Mouse (Mus musculus): ENCODE results near the gene Irak2. TPM values are rescaled to one million over a fixed set of nuclear protein-coding genes. Genes with fewer than 3 reads are reported as not detected.
"Not testable (repeated sequence)": the region's sequence is repeated elsewhere in the genome, so short reads cannot be mapped to it uniquely, and the experiment has no call there.

The Irak2 gene
- total RNA-seq, 2 experiments from 2014 or later: 15.0 TPM

- DNase-seq (ENCODE audit: low spot score in 2 of 2): no peak
Observed at GRCm38 (mm10) chr6:113695203-113695602, 56.9 kb downstream of the Irak2 start.

GRCm38 (mm10) chr6:113695766-113696355 lies 57.6 kb downstream of the Irak2 start:
- no peak for DNase-seq (ENCODE audit: low spot score in 2 of 2)

GRCm38 (mm10) chr6:113696582-113697221 lies 58.4 kb downstream of the Irak2 start, which contains the start of gene Tatdn2:
Gene Tatdn2, plus strand, starts transcription at chr6:113697050.
- peak; percentile 93 to 95 for DNase-seq (ENCODE audit: low spot score in 2 of 2)

GRCm38 (mm10) chr6:113697222-113698205 lies 59.2 kb downstream of the Irak2 start:
- peak; percentile 31 to 42 for DNase-seq (ENCODE audit: low spot score in 2 of 2)

- no peak for DNase-seq (ENCODE audit: low spot score in 2 of 2)
Observed at GRCm38 (mm10) chr6:113712718-113713117, 74.5 kb downstream of the Irak2 start.

- DNase-seq (ENCODE audit: low spot score in 2 of 2): not testable (repeated sequence)
Observed at GRCm38 (mm10) chr6:113713389-113713788, 75.1 kb downstream of the Irak2 start.

- no peak for DNase-seq (ENCODE audit: low spot score in 2 of 2)
Observed at GRCm38 (mm10) chr6:113714276-113714675, 76.0 kb downstream of the Irak2 start.

GRCm38 (mm10) chr6:113714797-113715196 lies 76.5 kb downstream of the Irak2 start:
- DNase-seq (ENCODE audit: low spot score in 2 of 2): no peak

- no peak for DNase-seq (ENCODE audit: low spot score in 2 of 2)
Observed at GRCm38 (mm10) chr6:113717541-113717940, 79.3 kb downstream of the Irak2 start.

GRCm38 (mm10) chr6:113719878-113720277 lies 81.6 kb downstream of the Irak2 start, which contains the start of gene Ghrl:
Gene Ghrl, minus strand, starts transcription at chr6:113719880.
- no peak for DNase-seq (ENCODE audit: low spot score in 2 of 2)

- DNase-seq (ENCODE audit: low spot score in 2 of 2): no peak
Observed at GRCm38 (mm10) chr6:113721061-113721460, 82.8 kb downstream of the Irak2 start.

GRCm38 (mm10) chr6:113728181-113728580 lies 89.9 kb downstream of the Irak2 start:
- DNase-seq (ENCODE audit: low spot score in 2 of 2): no peak

GRCm38 (mm10) chr6:113731296-113731695 lies 93.0 kb downstream of the Irak2 start:
- DNase-seq (ENCODE audit: low spot score in 2 of 2): no peak

GRCm38 (mm10) chr6:113737318-113738046 lies 99.2 kb downstream of the Irak2 start:
- DNase-seq (ENCODE audit: low spot score in 2 of 2): no peak

GRCm38 (mm10) chr6:113740236-113741217 lies 102.3 kb downstream of the Irak2 start, which contains the start of gene Sec13:
Gene Sec13, minus strand, starts transcription at chr6:113740743.
- DNase-seq (ENCODE audit: low spot score in 2 of 2): peak; percentile 94 to 95

- DNase-seq (ENCODE audit: low spot score in 2 of 2): no peak
Observed at GRCm38 (mm10) chr6:113741425-113741824, 103.2 kb downstream of the Irak2 start.

- no peak for DNase-seq (ENCODE audit: low spot score in 2 of 2)
Observed at GRCm38 (mm10) chr6:113742321-113742720, 104.1 kb downstream of the Irak2 start.

- no peak for DNase-seq (ENCODE audit: low spot score in 2 of 2)
Observed at GRCm38 (mm10) chr6:113743111-113743510, 104.8 kb downstream of the Irak2 start.
